Mouse (Mus musculus) MN1 (cell line): ENCODE data around the gene Rap1gap2.
A peak's percentile ranks its signal among the peaks of the same experiment; 100 is the strongest.

Experiments
- DNase-seq: peaks from one replicate; pipeline ENCODE4 v3.0.0-alpha.2; 2016; ENCODE audit warnings: low spot score

Gene Rap1gap2

GRCm38 (mm10) chr11:74574768-74575434 lies 35.8 kb downstream of the Rap1gap2 start:
- DNase-seq, result no peak

GRCm38 (mm10) chr11:74572459-74573061 lies 38.2 kb downstream of the Rap1gap2 start:
- no peak for DNase-seq

DNA sequence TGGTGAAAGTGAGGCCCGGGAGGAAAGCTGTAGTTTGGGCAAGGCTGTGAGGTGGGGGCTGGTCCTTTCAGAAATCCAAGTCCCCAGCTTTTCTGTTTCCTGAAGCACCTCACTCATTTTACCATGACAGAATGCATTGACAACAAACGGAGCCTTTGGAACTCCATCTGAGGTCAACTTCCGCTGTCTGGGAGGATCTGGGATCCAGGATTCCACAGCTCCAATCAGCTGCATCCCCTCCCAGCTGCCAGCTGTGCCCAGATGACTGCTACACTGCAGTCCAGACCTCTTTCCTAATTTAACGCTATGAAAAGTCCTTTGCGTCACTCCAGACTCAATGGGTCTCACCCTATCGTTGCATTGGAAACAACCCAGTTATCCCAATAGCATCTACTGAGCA lies 41.0 kb downstream of the Rap1gap2 start:
- no peak for DNase-seq

DNA sequence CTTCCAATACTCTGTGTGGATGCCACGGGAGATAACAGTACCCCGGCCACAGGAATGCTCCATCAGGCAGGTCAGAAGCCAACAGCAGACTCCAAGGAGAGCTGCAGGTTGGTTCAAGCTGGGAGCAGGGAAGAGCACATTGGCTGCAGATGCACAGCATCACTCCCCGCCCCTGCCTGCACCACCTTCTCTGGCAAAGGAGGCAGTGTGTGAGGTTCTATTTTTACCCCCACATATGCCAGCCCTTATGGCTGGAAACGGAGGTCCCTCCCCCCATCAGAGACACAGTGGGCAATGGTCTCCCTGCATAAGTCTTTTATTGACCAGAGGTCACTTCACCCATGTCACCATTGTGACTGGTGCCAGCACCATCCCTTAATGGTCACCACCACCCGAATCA lies 42.3 kb downstream of the Rap1gap2 start:
- no peak for DNase-seq

GRCm38 (mm10) chr11:74568004-74568403 lies 42.7 kb downstream of the Rap1gap2 start:
- no peak for DNase-seq

GRCm38 (mm10) chr11:74566326-74566874 lies 44.3 kb downstream of the Rap1gap2 start:
- no peak for DNase-seq

- DNase-seq, result no peak
Measured at GRCm38 (mm10) chr11:74561392-74561791, 49.3 kb downstream of the Rap1gap2 start.

- no peak for DNase-seq
Measured at GRCm38 (mm10) chr11:74560600-74561227, 50.0 kb downstream of the Rap1gap2 start.

DNA sequence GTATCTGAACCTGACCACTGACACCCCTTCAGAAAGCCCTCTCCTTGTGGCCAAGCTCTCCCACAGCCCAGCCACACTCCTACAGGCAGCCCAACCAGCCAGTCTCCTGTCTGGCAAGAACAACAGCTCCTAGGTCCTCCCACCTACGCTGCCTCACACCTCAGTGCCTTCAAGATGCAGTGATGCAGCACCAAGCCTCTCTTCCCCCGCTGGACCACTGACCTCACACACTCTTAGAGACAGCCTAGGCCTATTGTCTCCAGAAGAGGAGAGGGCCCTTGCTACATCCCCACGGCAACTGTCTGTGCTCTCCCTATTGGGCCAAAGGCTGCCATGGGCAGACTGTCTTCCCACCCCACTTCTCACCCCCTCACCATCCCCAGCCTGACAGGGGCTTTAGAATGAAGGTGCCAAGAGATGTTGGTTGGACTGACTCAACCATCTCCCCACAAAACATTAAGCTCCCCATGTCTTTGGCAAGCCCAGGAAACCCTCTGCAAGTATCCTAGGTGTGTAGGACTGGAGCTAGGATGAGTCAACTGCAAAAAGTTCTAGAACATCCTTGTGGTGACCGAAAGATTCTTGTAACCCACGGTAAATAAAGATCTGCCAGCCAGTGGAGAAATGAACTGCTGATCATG lies 50.8 kb downstream of the Rap1gap2 start:
- no peak for DNase-seq

DNA sequence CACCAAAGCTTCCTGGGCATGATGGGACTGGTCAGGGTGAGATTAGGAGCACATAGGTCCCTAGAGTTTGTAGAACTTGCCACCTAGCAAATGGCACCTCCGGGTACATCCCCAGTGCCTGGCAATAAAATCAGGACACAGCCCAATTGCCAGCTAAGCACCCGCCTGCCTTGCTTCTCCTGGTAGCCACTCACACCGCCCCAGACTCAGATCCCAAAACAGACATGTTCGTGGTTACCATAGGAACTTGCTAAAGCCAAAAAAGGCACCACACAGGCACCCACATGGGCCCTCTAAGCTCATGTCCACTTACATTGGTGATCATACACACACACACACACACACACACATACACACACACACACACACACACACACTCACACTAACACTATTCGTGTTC lies 51.8 kb downstream of the Rap1gap2 start:
- no peak for DNase-seq

GRCm38 (mm10) chr11:74557456-74558230 lies 53.1 kb downstream of the Rap1gap2 start:
- DNase-seq, result peak; percentile 71

DNA sequence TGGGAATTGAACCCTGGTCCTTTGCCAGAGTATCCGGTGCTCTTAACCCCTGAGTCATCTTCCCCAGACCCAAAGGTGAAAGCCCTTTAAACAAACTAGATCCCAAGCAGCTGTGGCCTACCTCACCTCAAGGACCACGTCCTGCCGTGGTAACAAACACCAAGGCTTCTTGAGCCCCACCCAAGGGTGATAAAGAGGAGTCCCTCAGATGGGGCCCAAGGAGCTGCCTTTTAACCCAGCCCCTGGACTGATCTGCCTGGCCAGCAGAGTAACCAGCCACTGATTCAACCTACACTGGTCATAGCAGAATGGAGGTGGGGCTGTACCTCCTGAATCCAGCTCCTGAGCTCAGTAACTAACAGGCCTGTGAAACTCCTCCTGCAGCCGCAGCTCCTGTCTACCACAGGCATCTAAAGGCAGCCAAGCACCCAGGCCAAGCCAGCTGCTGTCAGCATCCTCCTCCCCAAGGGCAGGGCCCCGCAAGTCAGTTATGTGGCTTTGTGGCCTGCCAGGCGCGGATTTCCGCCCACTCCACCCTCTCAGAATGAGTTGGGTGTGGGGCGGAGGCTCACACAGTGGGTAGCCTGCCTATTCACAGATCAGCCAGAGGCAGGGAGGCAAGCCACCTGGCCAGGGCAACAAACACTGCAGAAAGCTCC lies 54.9 kb downstream of the Rap1gap2 start:
- peak; percentile 57 for DNase-seq

DNA sequence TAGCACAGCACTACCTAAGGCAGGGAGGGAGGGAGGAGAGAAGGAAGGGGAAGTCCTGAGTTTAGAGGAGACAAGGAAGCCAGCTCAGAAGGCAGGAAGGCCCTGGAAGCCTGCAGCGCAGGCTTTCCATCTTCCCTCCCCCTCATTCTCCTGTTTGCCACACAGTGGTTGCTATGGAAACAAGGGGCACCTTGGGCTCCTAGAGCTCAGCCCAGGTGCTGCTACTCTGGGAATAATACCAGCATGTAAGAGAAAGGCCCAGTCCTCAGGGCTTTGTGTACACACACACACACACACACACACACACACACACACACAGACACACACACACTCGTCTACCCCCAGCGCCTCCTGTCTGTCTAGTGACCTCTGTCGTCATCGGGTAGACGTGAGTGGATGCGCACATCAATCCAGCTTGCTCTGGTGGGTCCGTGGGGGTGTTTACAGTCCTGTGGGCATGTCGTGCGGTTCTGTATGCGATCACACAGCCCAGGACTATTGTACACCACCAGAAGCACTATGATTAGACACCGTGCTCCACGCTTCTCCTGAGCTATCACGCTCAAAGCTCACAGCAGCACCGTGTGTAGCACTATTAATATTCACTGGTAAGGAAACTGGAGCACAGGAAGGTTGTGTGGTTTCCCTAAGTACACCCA lies 55.9 kb downstream of the Rap1gap2 start:
- peak; percentile 57 for DNase-seq

GRCm38 (mm10) chr11:74551568-74551967 lies 59.1 kb downstream of the Rap1gap2 start:
- no peak for DNase-seq

DNA sequence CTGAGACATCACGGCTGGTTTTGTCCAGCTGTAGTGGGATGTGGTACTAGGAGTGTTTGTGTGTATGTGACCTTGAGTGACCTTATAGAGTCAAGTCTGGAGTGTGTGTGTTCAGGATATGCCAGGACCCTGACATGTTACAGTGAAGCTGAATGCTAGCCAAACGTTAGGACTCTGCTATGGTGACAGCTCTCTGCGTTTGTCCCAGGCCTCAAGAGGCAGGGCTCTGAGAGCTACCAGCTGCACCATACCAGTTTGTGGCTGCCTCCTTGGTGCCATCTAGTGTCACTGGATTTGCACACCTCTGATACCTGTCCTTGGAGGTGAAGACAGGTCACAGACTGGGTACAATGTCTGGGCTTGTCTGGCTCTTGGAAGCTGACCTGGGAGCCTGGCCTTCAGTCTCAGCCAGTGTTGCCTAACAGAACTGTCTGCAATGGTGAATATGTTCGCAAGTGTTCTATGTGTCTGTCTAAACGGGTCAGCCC lies 60.1 kb downstream of the Rap1gap2 start:
- no peak for DNase-seq

- no peak for DNase-seq
Measured at GRCm38 (mm10) chr11:74548781-74549382, 61.8 kb downstream of the Rap1gap2 start.

- peak; percentile 73 for DNase-seq
Measured at GRCm38 (mm10) chr11:74546933-74547694, 63.6 kb downstream of the Rap1gap2 start.

GRCm38 (mm10) chr11:74546165-74546564 lies 64.5 kb downstream of the Rap1gap2 start:
- DNase-seq, result peak; percentile 71

GRCm38 (mm10) chr11:74545560-74545959 lies 65.2 kb downstream of the Rap1gap2 start:
- no peak for DNase-seq
